Mouse (Mus musculus) thymus, postnatal 0 days (tissue): ENCODE data around the gene Psme3. TPM values are rescaled to one million over a fixed set of nuclear protein-coding genes. Genes with fewer than 3 reads are reported as not detected.
A peak's percentile ranks its signal among the peaks of the same experiment; 100 is the strongest.

Source experiments
- DNase-seq: peaks from one replicate; pipeline ENCODE4 v3.0.0-alpha.2; 2015; ENCODE audit warnings: low spot score
- microRNA-seq: library from miRNA; unstranded; fragments of <30 nt; microRNA quantifications from one replicate; pipeline ENCODE4, GENCODE M21; 2016; ENCODE audit warnings: borderline number of aligned reads
- polyA plus RNA-seq: library from polyadenylated mRNA; unstranded; fragments of >200 nt; fragmentation: Nextera tagmentation; extraction: Ambion mirVana; gene quantifications from 2 replicates; pipeline ENCODE4 v1.2.1, GENCODE M21; 2015

Gene Psme3
- polyA plus RNA-seq, 1 experiment from 2014 or later: 123 TPM

GRCm38 (mm10) chr11:101351721-101352111, 35.7 kb downstream of the Psme3 start:
- DNase-seq: no peak

DNA sequence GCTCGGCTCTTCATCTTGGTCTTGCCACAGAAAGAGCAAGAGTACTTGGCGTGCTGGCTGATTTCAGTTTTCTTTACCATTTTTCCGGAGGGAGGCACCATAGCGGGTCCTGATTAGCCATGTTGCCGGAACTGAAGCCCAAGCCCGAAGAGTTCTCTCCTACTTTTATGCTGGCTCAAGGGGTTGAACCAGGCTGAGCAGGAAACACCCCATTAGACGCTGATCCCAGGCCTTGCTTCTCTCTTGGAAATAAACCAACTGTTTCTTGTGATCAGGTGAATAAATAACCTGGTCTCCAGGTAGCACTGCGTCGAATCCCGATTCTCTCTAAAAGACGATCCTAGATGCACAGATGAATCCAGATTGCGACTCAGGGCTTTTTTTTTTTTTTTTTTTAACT, 37.4 kb downstream of the Psme3 start:
- DNase-seq: no peak

DNA sequence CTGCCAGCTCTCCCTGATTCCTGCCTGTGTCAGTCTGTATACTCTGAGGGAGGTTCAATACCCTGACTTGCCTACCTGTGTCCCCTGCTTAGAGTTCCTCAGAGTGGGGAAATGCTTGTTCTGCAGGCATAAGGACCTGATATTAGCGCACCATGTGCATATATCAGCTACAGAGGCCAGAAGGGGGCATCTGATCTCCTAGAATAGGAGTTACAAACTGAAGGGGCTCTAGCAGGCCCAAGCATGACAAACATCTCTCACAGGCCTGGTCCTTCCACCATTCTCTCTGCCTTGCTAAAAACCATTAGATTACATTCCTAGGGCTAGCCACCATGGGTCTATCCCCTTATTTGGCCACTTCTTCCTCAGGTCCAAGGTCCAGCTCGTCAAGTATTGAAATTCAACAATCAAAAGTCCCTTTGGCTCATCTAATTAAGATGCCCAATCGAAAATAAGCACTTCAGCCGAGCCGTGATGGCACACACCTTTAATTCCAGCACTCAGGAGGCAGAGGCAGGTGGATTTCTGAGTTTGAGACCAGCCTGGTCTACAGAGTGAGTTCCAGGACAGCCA, 38.5 kb downstream of the Psme3 start:
- peak; percentile 34 for DNase-seq

- no peak for DNase-seq
These were observed 39.9 kb downstream of the Psme3 start for GRCm38 (mm10) chr11:101355916-101356315.

DNA sequence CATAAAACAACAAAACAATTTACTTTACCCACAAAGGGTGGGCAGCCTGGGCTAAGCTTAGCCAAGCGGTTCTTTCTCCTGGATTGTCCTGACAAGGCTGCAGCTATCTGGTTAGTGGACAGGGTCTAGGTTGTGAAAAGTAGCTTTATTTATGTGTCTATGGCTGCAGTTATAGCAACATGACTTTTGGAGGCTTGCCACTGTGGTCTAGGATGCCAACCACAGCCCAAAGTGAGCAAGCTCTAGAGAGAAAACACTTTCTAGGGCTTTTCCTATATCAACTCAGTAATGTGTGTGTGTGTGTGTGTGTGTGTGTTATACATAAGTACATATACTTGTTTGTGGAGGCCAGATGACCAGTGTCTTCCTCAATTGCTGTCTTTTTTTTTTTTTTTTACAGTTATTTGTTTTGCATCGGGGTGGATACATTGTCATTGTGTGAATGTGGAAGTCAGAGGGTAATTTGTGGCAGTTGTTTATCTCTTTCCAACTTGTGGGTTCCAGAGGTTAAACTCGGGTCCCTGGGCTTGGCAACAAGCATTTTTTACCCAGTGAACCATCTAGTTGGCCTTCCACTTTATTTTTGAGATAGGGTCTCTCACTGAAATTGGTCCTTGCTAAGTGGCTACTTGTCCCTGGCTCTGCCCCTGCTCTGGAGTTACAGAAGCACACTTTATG, 41.6 kb downstream of the Psme3 start:
- no peak for DNase-seq

- peak; percentile 10 for DNase-seq
These were observed 43.8 kb downstream of the Psme3 start for GRCm38 (mm10) chr11:101359776-101360175.

DNA sequence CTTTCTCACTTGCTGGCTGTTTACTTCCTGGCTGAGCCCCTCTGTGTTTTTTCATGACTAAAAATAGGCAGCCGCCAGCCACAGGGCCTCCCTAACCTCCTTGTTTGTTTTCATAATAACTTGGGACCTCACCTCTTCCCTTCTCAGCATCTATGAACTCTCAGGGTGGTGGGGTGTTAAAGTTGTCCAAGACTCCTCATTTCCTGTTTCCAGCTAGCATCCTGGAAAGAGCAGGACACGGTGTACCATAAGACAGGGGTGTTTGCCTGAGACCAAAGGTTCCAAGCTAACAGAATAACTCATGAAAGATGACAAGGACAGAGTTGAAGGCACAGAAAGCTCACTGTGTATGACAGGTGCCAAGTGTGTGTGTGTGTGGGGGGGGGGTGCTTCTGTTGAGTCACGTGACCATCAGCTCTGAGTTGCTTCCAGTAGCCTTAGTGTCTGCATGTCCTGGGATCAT, 44.7 kb downstream of the Psme3 start:
- DNase-seq: peak; percentile 78

GRCm38 (mm10) chr11:101364531-101364931, 48.5 kb downstream of the Psme3 start:
- no peak for DNase-seq

- no peak for DNase-seq
These were observed 51.4 kb downstream of the Psme3 start, which contains the start of gene G6pc for GRCm38 (mm10) chr11:101367326-101367935. G6pc (plus strand) TSS chr11:101367561.

- DNase-seq: no peak
These were observed 54.1 kb downstream of the Psme3 start for GRCm38 (mm10) chr11:101370141-101370540.

Small RNA genes lying within 50 kb of the gene (microRNA-seq; reads per million reads assigned to microRNA genes)
- gene Gm25593: not detected

Other genes with a start within 250 kb of the Psme3 start
- 10.5 and 11.5 TPM in 2 replicates for gene Naglu, start 246.2 kb upstream of the Psme3 start, polyA plus RNA-seq
- gene Hsd17b1, start 237.8 kb upstream of the Psme3 start, polyA plus RNA-seq: 0.10 and 0.13 TPM in 2 replicates
- 37.3 and 40.5 TPM in 2 replicates for gene Coasy, start 233.6 kb upstream of the Psme3 start, polyA plus RNA-seq
- 79.8 and 80.8 TPM in 2 replicates for gene Mlx, start 228.9 kb upstream of the Psme3 start, polyA plus RNA-seq
- gene Psmc3ip, start 220.8 kb upstream of the Psme3 start, polyA plus RNA-seq: 34.6 and 39.0 TPM in 2 replicates
- gene Retreg3, start 196.3 kb upstream of the Psme3 start, polyA plus RNA-seq: 20.9 and 22.2 TPM in 2 replicates
- 73.0 and 80.2 TPM in 2 replicates for gene Tubg1, start 196.3 kb upstream of the Psme3 start, polyA plus RNA-seq
- gene Tubg2, start 160.3 kb upstream of the Psme3 start, polyA plus RNA-seq: 1.5 and 1.6 TPM in 2 replicates
- gene Cntnap1, start 145.7 kb upstream of the Psme3 start, polyA plus RNA-seq: 0.32 and 0.53 TPM in 2 replicates
- gene Plekhh3, start 144.9 kb upstream of the Psme3 start, polyA plus RNA-seq: 2.4 and 2.8 TPM in 2 replicates
- 1.7 and 1.8 TPM in 2 replicates for gene Ccr10, start 140.8 kb upstream of the Psme3 start, polyA plus RNA-seq
- gene Ezh1, start 89.8 kb upstream of the Psme3 start, polyA plus RNA-seq: 13.7 and 13.8 TPM in 2 replicates
- gene Ramp2, start 70.2 kb upstream of the Psme3 start, polyA plus RNA-seq: 29.6 and 30.8 TPM in 2 replicates
- gene Vps25, start 62.5 kb upstream of the Psme3 start, polyA plus RNA-seq: 132 and 149 TPM in 2 replicates
- gene Wnk4, start 55.6 kb upstream of the Psme3 start, polyA plus RNA-seq: 1.4 and 2.1 TPM in 2 replicates
- 1.3 and 1.9 TPM in 2 replicates for gene Cntd1, start 37.2 kb upstream of the Psme3 start, polyA plus RNA-seq
- gene Coa3, start 37.1 kb upstream of the Psme3 start, polyA plus RNA-seq: 164 and 179 TPM in 2 replicates
- 182 and 191 TPM in 2 replicates for gene Becn1, start 13.9 kb upstream of the Psme3 start, polyA plus RNA-seq
- 0.76 and 1.0 TPM in 2 replicates for gene Aoc2, start 8.8 kb downstream of the Psme3 start, polyA plus RNA-seq
- 0.69 and 0.78 TPM in 2 replicates for gene Aoc3, start 14.4 kb downstream of the Psme3 start, polyA plus RNA-seq
- gene G6pc, start 51.3 kb downstream of the Psme3 start, polyA plus RNA-seq: 0.07 and 0.17 TPM in 2 replicates
- 67.6 and 70.6 TPM in 2 replicates for gene Aarsd1, start 101.4 kb downstream of the Psme3 start, polyA plus RNA-seq
- 1.5 and 2.2 TPM in 2 replicates for gene Gm27029, start 108.6 kb downstream of the Psme3 start, polyA plus RNA-seq
- gene Rundc1, start 108.9 kb downstream of the Psme3 start, polyA plus RNA-seq: 13.2 and 16.1 TPM in 2 replicates
- gene Ptges3l, start 109.1 kb downstream of the Psme3 start, polyA plus RNA-seq: 1.8 TPM in 2 replicates
- gene Rpl27, start 126.1 kb downstream of the Psme3 start, polyA plus RNA-seq: 550 and 596 TPM in 2 replicates
- gene Ifi35, start 132.2 kb downstream of the Psme3 start, polyA plus RNA-seq: 86.4 and 87.4 TPM in 2 replicates
- 3.7 and 4.6 TPM in 2 replicates for gene Rnd2, start 148.8 kb downstream of the Psme3 start, polyA plus RNA-seq
- gene Vat1, start 150.0 kb downstream of the Psme3 start, polyA plus RNA-seq: 24.7 and 25.3 TPM in 2 replicates
- gene Brca1, start 235.7 kb downstream of the Psme3 start, polyA plus RNA-seq: 9.1 and 9.8 TPM in 2 replicates
- gene Nbr1, start 235.9 kb downstream of the Psme3 start, polyA plus RNA-seq: 39.8 and 40.2 TPM in 2 replicates